Mouse (Mus musculus): ENCODE measurements around the gene Tinagl1. TPM values are rescaled to one million over a fixed set of nuclear protein-coding genes. Genes with fewer than 3 reads are reported as not detected.
A peak's percentile ranks its signal among the peaks of the same experiment; 100 is the strongest.

Tinagl1 gene
- polyA plus RNA-seq (2011; ENCODE audit: insufficient read depth, insufficient read length, low replicate concordance, missing spikeins), result 29.5 and 51.1 TPM in 2 replicates

GRCm38 (mm10) chr4:130175072-130175711 is at the start of gene Tinagl1:
TSS of gene Tinagl1 (minus strand) at chr4:130175122.
- peaks cover 2% of the 10 kb centered on the region; the same call in 1 of the 2 replicates for H3K4me1 ChIP-seq (ENCODE audit: control insufficient read depth, insufficient read depth, low read length)
- 3% methylated on average over 14 of the region's 14 CpGs for WGBS
- peak within 1 kb of the TSS; percentile 76 for H3K27ac ChIP-seq (ENCODE audit: control insufficient read depth, insufficient read depth, low read depth, low read length, poor library complexity)
- peak within 1 kb of the TSS; percentile 95 for H3K4me3 ChIP-seq (replicated peaks; ENCODE audit: control insufficient read depth, low read depth, low read length)
- TF ChIP-seq POLR2A (IDR thresholded peaks at IDR 0.05; ENCODE audit: borderline replicate concordance, control insufficient read depth, low read depth, low read length), result no peak
- no peak for TF ChIP-seq CTCF (IDR thresholded peaks at IDR 0.05; ENCODE audit: control insufficient read depth, insufficient read depth, low read length)

GRCm38 (mm10) chr4:130224071-130224470 is 49.1 kb upstream of the Tinagl1 start:
- TF ChIP-seq CTCF (IDR thresholded peaks at IDR 0.05; ENCODE audit: control insufficient read depth, insufficient read depth, low read length) (no peak), POLR2A (IDR thresholded peaks at IDR 0.05; ENCODE audit: borderline replicate concordance, control insufficient read depth, low read depth, low read length) (no peak)
- H3K4me3 ChIP-seq (replicated peaks; ENCODE audit: control insufficient read depth, low read depth, low read length), result no peak overlapping the region
- H3K27ac ChIP-seq (ENCODE audit: control insufficient read depth, insufficient read depth, low read depth, low read length, poor library complexity), result no peak overlapping the region
- H3K4me1 ChIP-seq (ENCODE audit: control insufficient read depth, insufficient read depth, low read length), result no peaks in the 10 kb centered on the region

DNA sequence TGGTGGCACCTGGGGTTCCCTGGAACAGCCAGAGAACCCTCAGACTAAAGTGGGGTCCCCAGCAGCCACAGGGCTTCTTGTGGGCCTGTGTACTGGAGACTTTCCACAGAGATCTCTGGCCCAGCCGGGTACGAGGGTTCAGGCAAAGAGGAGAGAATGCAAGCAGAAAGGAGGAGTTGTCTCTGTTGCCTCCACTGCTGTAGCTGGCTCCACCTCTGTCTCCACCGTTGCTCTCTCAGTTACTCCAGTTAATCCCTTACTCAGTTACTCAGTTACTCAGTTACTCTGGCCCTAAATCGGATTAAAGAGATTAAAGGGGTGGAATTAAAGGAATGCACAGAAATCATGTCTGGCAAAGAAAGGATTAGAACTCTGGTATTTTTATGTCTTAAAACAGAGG is 47.3 kb upstream of the Tinagl1 start, which contains the start of gene Gm853:
TSS of gene Gm853 (minus strand) at position 223 of the 400 bp plus-strand sequence.
- 64% methylated on average over 4 of the region's 4 CpGs for WGBS

DNA sequence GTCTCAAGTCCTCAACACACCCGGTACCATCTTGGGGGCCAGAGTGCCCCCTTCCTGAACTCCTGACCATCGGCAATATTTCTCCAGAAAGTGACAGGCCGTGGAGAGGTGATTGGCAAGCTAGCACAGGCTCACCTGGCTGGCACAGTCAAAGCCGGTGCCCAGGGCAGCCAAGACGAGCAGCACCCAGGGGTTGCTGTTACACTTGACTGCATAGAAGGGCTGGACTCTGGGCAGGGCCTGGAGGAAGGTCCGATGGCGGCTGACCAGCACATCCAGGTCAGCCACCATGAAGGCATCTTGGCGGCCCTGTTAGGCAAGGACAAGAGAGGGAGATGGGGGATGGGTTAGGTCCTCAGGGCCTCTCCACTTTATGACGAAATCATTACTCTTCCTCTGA is 45.3 kb upstream of the Tinagl1 start:
- 72% methylated on average over 9 of the region's 9 CpGs for WGBS

More for the DNA sequence above, 47.3 kb upstream of the Tinagl1 start, which contains the start of gene Gm853:
- TF ChIP-seq CTCF (IDR thresholded peaks at IDR 0.05; ENCODE audit: control insufficient read depth, insufficient read depth, low read length), result no peak
- TF ChIP-seq POLR2A (IDR thresholded peaks at IDR 0.05; ENCODE audit: borderline replicate concordance, control insufficient read depth, low read depth, low read length), result no peak
- Histone ChIP-seq H3K27ac (ENCODE audit: control insufficient read depth, insufficient read depth, low read depth, low read length, poor library complexity) (no peak within 1 kb of the TSS), H3K4me3 (replicated peaks; ENCODE audit: control insufficient read depth, low read depth, low read length) (no peak within 1 kb of the TSS), H3K4me1 (ENCODE audit: control insufficient read depth, insufficient read depth, low read length) (no peaks in the 10 kb centered on the region)

GRCm38 (mm10) chr4:130215392-130215791 is 40.5 kb upstream of the Tinagl1 start:
- no peak overlapping the region for H3K27ac ChIP-seq (ENCODE audit: control insufficient read depth, insufficient read depth, low read depth, low read length, poor library complexity)

More for the DNA sequence above, 45.3 kb upstream of the Tinagl1 start:
- Histone ChIP-seq H3K4me3 (replicated peaks; ENCODE audit: control insufficient read depth, low read depth, low read length) (no peak overlapping the region), H3K27ac (ENCODE audit: control insufficient read depth, insufficient read depth, low read depth, low read length, poor library complexity) (no peak overlapping the region), H3K4me1 (ENCODE audit: control insufficient read depth, insufficient read depth, low read length) (no peaks in the 10 kb centered on the region)
- TF ChIP-seq CTCF (IDR thresholded peaks at IDR 0.05; ENCODE audit: control insufficient read depth, insufficient read depth, low read length) (no peak), POLR2A (IDR thresholded peaks at IDR 0.05; ENCODE audit: borderline replicate concordance, control insufficient read depth, low read depth, low read length) (no peak)

DNA sequence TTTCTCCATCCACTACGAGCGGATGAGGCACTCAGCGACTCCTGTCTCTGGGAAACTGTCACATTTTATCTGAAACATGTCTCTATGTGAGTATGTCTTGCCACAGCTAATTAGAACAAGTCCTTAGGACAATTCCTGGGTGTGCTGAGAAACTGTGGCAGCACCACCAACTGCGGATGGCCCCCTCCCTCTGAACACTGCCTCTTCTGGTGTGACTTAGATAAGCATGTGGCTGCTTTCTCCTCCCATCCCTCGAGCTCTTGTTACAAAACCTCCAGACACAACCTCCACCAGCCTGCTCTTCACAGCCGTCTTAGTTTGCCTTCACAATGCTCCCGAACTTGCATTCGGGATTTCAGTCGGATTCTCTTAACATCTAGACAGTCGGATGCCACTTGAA is 38.9 kb upstream of the Tinagl1 start:
- no peak for TF ChIP-seq CTCF (IDR thresholded peaks at IDR 0.05; ENCODE audit: control insufficient read depth, insufficient read depth, low read length)
- no peak for TF ChIP-seq POLR2A (IDR thresholded peaks at IDR 0.05; ENCODE audit: borderline replicate concordance, control insufficient read depth, low read depth, low read length)
- WGBS, result 69% methylated on average over 10 of the region's 10 CpGs
- H3K27ac ChIP-seq (ENCODE audit: control insufficient read depth, insufficient read depth, low read depth, low read length, poor library complexity), result no peak overlapping the region

More at GRCm38 (mm10) chr4:130215392-130215791, 40.5 kb upstream of the Tinagl1 start:
- no peaks in the 10 kb centered on the region for H3K4me1 ChIP-seq (ENCODE audit: control insufficient read depth, insufficient read depth, low read length)
- 84% methylated on average over 8 of the region's 8 CpGs for WGBS
- H3K4me3 ChIP-seq (replicated peaks; ENCODE audit: control insufficient read depth, low read depth, low read length), result no peak overlapping the region
- no peak for TF ChIP-seq CTCF (IDR thresholded peaks at IDR 0.05; ENCODE audit: control insufficient read depth, insufficient read depth, low read length)
- no peak for TF ChIP-seq POLR2A (IDR thresholded peaks at IDR 0.05; ENCODE audit: borderline replicate concordance, control insufficient read depth, low read depth, low read length)

GRCm38 (mm10) chr4:130213197-130213596 is 38.3 kb upstream of the Tinagl1 start:
- H3K27ac ChIP-seq (ENCODE audit: control insufficient read depth, insufficient read depth, low read depth, low read length, poor library complexity), result no peak overlapping the region
- WGBS, result 73% methylated on average over 4 of the region's 4 CpGs
- TF ChIP-seq POLR2A (IDR thresholded peaks at IDR 0.05; ENCODE audit: borderline replicate concordance, control insufficient read depth, low read depth, low read length) (no peak), CTCF (IDR thresholded peaks at IDR 0.05; ENCODE audit: control insufficient read depth, insufficient read depth, low read length) (no peak)
- no peaks in the 10 kb centered on the region for H3K4me1 ChIP-seq (ENCODE audit: control insufficient read depth, insufficient read depth, low read length)
- no peak overlapping the region for H3K4me3 ChIP-seq (replicated peaks; ENCODE audit: control insufficient read depth, low read depth, low read length)

More for the DNA sequence above, 38.9 kb upstream of the Tinagl1 start:
- Histone ChIP-seq H3K4me3 (replicated peaks; ENCODE audit: control insufficient read depth, low read depth, low read length) (no peak overlapping the region), H3K4me1 (ENCODE audit: control insufficient read depth, insufficient read depth, low read length) (no peaks in the 10 kb centered on the region)

- TF ChIP-seq CTCF (IDR thresholded peaks at IDR 0.05; ENCODE audit: control insufficient read depth, insufficient read depth, low read length), result no peak
- TF ChIP-seq POLR2A (IDR thresholded peaks at IDR 0.05; ENCODE audit: borderline replicate concordance, control insufficient read depth, low read depth, low read length), result no peak
- H3K4me3 ChIP-seq (replicated peaks; ENCODE audit: control insufficient read depth, low read depth, low read length), result no peak overlapping the region
- H3K27ac ChIP-seq (ENCODE audit: control insufficient read depth, insufficient read depth, low read depth, low read length, poor library complexity), result no peak overlapping the region
- H3K4me1 ChIP-seq (ENCODE audit: control insufficient read depth, insufficient read depth, low read length), result no peaks in the 10 kb centered on the region
- 60% methylated on average over 7 of the region's 7 CpGs for WGBS
Observed at GRCm38 (mm10) chr4:130212421-130212820, 37.5 kb upstream of the Tinagl1 start.
